8 mouse cellular contexts compared by ENCODE assay signal in genomic region chr4:115095671-115096434, GRCm38 (mm10). TPM values are rescaled to one million over a fixed set of nuclear protein-coding genes. Genes with fewer than 3 reads are reported as not detected.
DNase-seq lines count a peak whose midpoint lies in the region; ATAC-seq and TF ChIP-seq lines count a peak whose summit lies in the region.

No protein-coding gene starts in this region.

- DNase-seq in testis, postnatal 14 days (ENCODE audit: low spot score), result no peak
- peak; percentile 62 for DNase-seq in embryo, embryonic 9.5 days (ENCODE audit: extremely low spot score)
- DNase-seq in heart, postnatal 36 days, result peak; percentile 28 to 31
- peak; percentile 69 to 76 for DNase-seq in kidney, postnatal 4 days
- DNase-seq in thymus, postnatal 10 days (ENCODE audit: low spot score in 2 of 2), result no peak

- peaks cover 12% of the 10 kb centered on the region for H3K4me1 ChIP-seq in testis, adult 2 months (ENCODE audit: control insufficient read depth, insufficient read depth, low read length)
- H3K4me1 ChIP-seq in stomach, embryonic 16.5 days (ENCODE audit: control insufficient read depth, insufficient read depth, low read length), result peaks cover 19% of the 10 kb centered on the region

- H3K36me3 ChIP-seq in testis, adult 2 months (ENCODE audit: control insufficient read depth, insufficient read depth, low read length), result no peaks in the 10 kb centered on the region
- H3K36me3 ChIP-seq in stomach, embryonic 16.5 days (ENCODE audit: control insufficient read depth, insufficient read depth, low read length), result no peaks in the 10 kb centered on the region

- H3K9me3 ChIP-seq in stomach, embryonic 16.5 days (replicated peaks; ENCODE audit: control insufficient read depth, low read length), result no peaks in the 10 kb centered on the region

- peak; percentile 66 for ATAC-seq in megakaryocyte progenitor cell, adult 5-6 weeks (replicated peaks; ENCODE audit: poor library complexity)
- ATAC-seq in stomach, embryonic 16.5 days (ENCODE audit: insufficient read depth, low FRiP score), result peak; percentile 86

- H3K27me3 ChIP-seq in testis, adult 2 months (ENCODE audit: control insufficient read depth, insufficient read depth, low read length), result no peaks in the 10 kb centered on the region; the same call in 1 of the 2 replicates
- H3K27me3 ChIP-seq in stomach, embryonic 16.5 days (ENCODE audit: control insufficient read depth, insufficient read depth, low read length), result peaks cover 3% of the 10 kb centered on the region; the same call in 1 of the 2 replicates

- TF ChIP-seq POLR2A in testis, adult 2 months (IDR thresholded peaks at IDR 0.05; ENCODE audit: control insufficient read depth, low read depth, low read length), result no peak

- H3K4me3 ChIP-seq in testis, adult 2 months (ENCODE audit: control insufficient read depth, low read depth, low read length), result peak overlapping the region; percentile 3
- peak overlapping the region; percentile 50 for H3K4me3 ChIP-seq in stomach, embryonic 16.5 days (replicated peaks; ENCODE audit: low read length)

- H3K27ac ChIP-seq in testis, adult 2 months (ENCODE audit: control insufficient read depth, insufficient read depth, low read depth, low read length), result no peak overlapping the region
- H3K27ac ChIP-seq in stomach, embryonic 16.5 days (ENCODE audit: low read length), result peak overlapping the region; percentile 93

- no peak for TF ChIP-seq CTCF in testis, adult 2 months (IDR thresholded peaks at IDR 0.05; ENCODE audit: control insufficient read depth, insufficient read depth, insufficient replicate concordance, low read depth, low read length)

- under 1% methylated on average over 31 of the region's 31 CpGs for WGBS in stomach, embryonic 16.5 days

- H3K4me2 ChIP-seq in stomach, embryonic 16.5 days (ENCODE audit: low read depth, low read length), result peak overlapping the region; percentile 82

- peak overlapping the region; percentile 69 for H3K9ac ChIP-seq in stomach, embryonic 16.5 days (ENCODE audit: low read length)

- intact Hi-C loops in heart, postnatal 36 days (cut with DNase I), result loop anchor here (5.0 kb wide), 1 partner anchor 99 kb away; no protein-coding TSS in a partner anchor

RNA-seq across cellular contexts. Expression of gene Pdzk1ip1, which starts 7.3 kb away (rescaled TPM):
- polyA plus RNA-seq in testis, adult 2 months (2012; rRNA removed), result 336 and 353 TPM in 2 replicates
- total RNA-seq in heart, postnatal 36 days (2021), result not detected
- total RNA-seq in megakaryocyte progenitor cell, adult 5-6 weeks (2015), result 5.2 and 11.2 TPM in 2 replicates
- 2.0 and 5.2 TPM in 2 replicates for total RNA-seq in megakaryocyte progenitor cell, adult 5-6 weeks (2017)
- 130 and 180 TPM in 2 replicates for polyA plus RNA-seq in stomach, embryonic 16.5 days (2015; fragmentation: Nextera tagmentation; extraction: Ambion mirVana)

RNA-seq across cellular contexts. Expression of gene Cyp4x1, which starts 38.2 kb away (rescaled TPM):
- 0.06 TPM in 1 of 2 replicates, not detected in the other for polyA plus RNA-seq in testis, adult 2 months (2012; rRNA removed)
- total RNA-seq in heart, postnatal 36 days (2021), result not detected
- total RNA-seq in megakaryocyte progenitor cell, adult 5-6 weeks (2015), result not detected in 2 replicates
- total RNA-seq in megakaryocyte progenitor cell, adult 5-6 weeks (2017), result not detected in 2 replicates
- 0.46 and 0.61 TPM in 2 replicates for polyA plus RNA-seq in stomach, embryonic 16.5 days (2015; fragmentation: Nextera tagmentation; extraction: Ambion mirVana)

RNA-seq across cellular contexts. Expression of gene Tal1, which starts 39.6 kb away (rescaled TPM):
- polyA plus RNA-seq in testis, adult 2 months (2012; rRNA removed), result 0.90 and 1.3 TPM in 2 replicates
- 1 to 10 TPM; 4.0 to 4.3 TPM for total RNA-seq in heart, postnatal 36 days (2021)
- 17.3 and 22.6 TPM in 2 replicates for total RNA-seq in megakaryocyte progenitor cell, adult 5-6 weeks (2015)
- 9.2 and 16.3 TPM in 2 replicates for total RNA-seq in megakaryocyte progenitor cell, adult 5-6 weeks (2017)
- polyA plus RNA-seq in stomach, embryonic 16.5 days (2015; fragmentation: Nextera tagmentation; extraction: Ambion mirVana), result 0.59 and 1.1 TPM in 2 replicates

Comparison
In these comparisons a context has a peak if more than half of its experiments do, and no peak if none do; other contexts are left out.
1. DNase-seq: peak in embryo, embryonic 9.5 days (single experiment), heart, postnatal 36 days (2 of 2) and kidney, postnatal 4 days (2 of 2); none in testis, postnatal 14 days (single experiment) and thymus, postnatal 10 days (0 of 2).